Mouse (Mus musculus) skeletal muscle tissue, adult 2 months (tissue): ENCODE measurements around the gene Inpp1.

Experiments
- DNase-seq: peaks from one replicate; pipeline ENCODE4 v3.0.0-alpha.2; 2012; ENCODE audit warnings: low read depth, low spot score

Inpp1 gene

DNA sequence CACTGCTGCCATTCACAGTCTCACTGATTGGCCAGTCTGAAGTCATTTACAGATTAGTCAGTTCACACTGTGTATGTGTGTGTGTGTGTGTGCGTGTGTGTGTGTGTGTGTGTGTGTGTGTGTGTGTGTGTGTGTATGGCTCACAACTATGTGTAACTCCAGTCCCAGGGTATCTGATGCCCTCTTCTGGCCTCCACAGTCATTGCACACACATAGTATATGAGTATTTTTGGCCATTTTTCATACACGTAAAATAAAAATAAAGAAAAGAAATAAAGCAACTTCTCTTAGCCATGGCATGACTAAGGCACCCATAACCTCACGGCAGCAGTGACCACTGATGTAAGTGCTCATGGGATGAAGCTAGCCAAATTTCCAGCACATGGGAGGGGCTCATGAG is 23.8 kb downstream of the Inpp1 start:
- no peak for DNase-seq

DNA sequence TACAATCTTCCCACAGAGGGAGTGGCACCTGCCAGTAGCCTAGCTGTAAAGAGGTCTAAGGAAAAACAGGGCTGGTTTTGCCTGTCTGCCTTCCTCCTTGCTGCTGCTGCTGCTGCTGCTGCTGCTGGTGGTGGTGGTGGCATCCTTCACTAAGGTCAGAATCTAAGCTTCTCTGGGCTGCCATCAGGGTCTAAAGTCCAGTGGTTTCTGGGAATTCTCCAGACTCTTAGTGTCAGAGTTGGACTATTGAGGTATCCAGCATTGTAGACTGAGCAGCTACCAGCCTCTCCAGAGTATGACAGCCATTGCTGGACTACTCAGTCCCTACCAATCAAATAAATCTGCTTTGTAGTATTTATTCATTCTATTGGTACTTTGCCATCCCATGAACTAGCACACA is 24.8 kb downstream of the Inpp1 start:
- no peak for DNase-seq

DNA sequence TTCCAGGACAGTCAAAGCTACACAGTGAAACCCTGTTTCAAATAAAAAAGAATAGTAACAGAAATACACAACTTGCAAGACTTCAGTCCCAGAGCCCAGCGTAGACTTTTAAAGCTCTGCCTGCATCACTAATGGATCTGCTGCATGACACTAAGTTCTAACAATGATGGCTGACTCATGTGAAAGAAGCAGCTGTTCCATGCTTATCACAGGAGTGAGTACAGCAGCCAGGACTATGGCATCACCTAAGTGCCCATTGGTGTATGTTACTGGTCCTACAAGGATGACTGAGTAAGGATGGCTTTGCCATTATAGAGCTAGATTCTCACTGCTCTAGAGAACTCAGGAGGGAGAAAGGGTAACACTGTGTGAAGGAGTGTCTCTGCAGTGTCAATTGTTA is 30.2 kb downstream of the Inpp1 start:
- no peak for DNase-seq

DNA sequence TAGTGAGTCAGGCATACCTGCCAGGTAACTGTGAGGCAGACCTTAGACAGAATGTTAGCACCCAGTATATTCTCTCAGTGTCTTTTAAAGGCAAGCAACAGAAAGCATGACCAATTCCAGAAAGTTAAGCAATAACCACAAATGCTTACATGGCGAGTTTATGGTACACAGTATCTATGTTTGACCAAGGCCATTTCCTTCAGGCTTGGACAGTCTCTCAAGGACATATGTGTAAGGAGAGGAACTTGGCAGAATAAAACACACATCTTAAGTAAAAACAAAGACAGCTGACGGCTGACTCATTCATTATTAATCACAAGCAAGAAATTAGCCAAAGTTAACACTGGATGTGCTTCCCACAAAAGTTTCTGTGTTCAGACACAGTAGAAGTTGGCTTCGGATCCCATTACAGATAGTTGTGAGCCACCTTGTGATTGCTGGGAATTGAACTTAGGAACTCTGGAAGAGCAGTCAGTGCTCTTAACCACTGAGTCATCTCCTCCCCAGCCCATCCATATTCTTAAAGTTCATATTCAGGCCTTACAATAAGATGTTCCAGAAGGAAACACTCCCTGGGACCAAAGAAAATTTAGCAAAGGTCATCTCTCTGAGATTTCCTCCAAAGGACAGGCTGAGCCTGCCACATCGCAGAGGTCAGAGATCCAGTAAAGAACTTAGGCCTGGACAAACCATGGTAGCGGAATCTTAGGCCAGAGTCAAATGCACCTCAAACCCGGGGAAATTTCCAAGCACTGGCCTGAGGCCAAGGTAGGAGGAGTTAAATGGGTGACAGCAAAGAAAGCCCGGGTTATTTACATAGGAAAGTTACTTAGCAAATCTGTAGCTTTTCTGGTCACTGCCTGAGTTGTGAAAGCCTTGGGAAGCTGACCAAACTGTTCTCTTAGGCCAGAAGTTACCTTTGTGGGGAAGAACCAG is 52.0 kb downstream of the Inpp1 start:
- DNase-seq, result no peak

DNA sequence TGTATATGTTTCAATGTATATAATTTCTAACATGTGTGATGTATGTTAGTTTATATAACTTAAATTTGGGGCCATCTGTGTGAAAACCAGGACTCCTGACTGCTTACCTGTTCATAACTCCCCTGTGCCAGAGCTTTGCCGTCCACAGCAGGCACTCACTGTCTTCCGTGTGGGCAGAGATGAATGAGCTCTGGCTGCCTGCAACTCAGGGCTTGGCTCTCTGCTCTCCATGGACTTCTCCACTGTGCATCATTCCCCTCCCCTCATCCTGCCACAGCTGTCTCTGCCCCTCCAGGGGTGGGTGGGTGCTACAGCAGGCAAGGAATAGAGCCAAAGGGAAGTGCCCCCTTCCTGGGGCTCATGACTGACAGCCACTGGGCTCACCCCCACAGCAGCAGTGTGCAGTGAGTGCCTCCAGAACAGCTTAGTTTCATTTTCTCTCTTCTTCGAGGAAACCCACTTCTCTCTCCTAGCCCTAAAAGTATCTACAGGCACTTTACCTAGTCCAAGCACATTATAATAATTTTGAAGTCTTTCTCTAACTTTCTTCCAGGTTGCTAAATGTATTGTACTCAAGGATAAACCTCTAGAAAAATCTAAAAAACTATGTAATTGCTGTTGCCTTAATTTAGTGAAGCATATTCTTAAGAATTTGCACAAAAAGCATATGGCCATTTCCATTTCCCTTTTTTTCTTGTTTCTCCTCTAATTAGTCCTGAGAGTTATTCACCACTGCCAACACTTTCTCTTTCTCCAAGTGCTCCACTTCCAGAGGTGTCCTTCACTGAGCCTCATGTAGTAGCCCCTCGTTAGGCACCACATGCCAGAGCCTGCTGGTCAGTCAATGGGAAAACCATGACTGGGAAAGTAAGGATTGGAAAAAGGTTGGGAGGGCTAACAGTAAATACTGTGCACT is 53.3 kb downstream of the Inpp1 start:
- no peak for DNase-seq

DNA sequence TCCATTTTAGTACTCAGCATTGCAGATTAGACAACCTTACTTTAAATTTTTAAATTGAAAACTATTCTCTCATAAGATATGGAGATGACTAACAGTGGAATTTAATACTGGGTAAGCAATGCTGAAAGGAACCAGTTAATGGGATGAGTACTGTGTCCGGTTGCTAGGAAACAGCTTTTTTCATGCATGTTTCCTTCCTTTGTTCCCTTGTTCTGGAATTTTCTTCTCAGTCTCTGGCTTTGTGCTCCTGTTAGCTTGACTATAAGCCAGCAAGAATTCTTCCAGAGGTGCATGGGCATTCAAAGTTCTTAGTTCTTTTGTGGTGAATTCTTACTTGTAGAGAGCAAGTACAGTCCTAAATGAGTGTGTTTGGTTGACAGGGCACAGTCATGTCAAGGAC is 59.3 kb downstream of the Inpp1 start:
- DNase-seq, result no peak

DNA sequence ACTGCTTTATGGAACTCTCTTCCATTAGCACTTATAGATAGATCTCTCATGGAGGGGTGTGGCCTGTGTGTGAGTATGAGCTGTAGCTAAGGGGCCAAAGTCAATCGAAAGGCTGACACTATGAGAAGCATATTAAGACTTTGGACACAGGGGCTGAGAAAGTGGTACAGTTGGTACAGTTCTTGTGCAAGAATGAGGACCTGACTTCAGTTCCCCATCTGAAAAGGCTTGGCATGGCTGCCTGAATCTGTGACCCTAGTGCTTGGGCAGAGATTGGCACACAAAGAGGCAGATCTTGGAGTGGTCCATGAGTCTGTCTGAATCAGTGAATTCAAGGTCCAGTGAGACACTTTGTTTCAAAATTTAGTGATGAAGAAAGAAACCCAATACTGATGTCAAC is 63.2 kb downstream of the Inpp1 start:
- no peak for DNase-seq

DNA sequence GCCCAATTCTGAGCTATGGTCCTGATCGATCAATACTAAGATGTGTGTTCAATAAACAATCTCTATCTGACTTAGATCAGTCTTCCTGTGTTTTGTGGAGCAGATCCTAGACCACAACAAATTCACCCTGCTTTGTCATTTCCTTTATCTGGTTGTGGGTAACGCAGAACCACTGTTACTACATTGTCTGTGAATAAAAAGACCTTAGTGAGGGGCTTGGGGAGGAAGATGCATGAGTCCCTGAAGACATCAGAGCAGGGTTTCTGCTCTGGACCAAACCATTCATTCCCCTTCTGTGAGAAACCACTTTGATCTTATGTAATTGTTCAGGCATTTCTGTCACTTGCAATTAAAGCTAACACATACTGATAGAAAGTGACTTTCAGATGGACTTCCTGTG is 63.7 kb downstream of the Inpp1 start:
- DNase-seq, result no peak

DNA sequence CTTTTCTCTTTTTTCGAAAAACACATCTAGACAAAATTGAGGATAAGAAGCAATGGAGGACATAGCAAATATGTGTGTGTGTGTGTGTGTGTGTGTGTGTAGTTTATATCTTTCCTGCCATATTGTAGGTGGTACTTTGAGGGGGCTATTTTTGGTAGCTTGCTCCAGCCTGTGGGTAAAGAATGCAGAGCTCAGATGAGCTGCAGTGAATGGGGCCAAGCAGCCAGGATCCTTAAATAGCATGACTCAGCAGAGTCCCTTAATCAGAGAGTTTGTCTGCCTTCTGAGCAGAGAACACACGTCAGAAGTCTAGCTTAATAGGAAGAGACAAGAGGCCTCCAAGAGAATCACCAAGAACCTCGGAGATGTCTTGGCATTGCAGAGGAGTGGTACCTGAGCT is 64.8 kb downstream of the Inpp1 start:
- DNase-seq, result no peak

DNA sequence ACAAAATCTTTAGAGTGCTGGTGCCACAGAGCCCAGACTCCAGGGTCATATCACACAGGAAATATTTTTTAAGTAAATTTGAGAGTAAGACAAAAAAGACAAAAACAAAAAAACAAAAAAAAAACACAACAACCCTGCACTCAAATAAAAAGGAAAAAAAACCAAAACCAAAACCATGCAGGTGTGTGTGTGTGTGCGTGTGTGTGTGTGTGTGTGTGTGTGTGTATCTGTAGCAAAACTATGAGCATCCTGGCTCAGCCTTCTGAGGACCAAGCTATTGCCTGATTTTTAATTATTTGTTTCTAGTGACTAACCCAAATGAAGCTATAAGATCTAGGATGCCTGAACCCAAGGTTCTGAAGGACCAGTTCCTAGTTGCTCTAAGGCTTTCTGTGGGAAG is 65.9 kb downstream of the Inpp1 start:
- DNase-seq, result no peak

DNA sequence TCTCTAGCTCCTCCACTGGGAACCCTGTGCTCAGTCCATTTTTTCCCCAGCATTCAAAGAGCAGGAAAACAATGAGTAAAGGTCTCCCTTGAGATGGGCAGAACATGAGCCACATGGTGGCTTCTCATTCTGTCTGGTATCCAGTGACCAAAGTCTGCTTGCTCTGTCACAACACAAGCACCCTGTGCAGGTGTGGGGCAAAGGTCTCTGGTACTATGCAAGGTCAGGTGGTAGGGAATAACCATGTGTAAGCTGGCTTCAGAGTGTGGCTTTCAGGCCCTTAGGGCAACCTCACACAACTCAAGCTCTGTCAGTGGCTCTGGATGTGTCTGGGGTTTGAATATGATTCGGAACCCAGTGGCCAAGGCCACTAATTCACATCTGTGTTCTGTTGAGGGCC is 67.5 kb downstream of the Inpp1 start:
- DNase-seq, result no peak

DNA sequence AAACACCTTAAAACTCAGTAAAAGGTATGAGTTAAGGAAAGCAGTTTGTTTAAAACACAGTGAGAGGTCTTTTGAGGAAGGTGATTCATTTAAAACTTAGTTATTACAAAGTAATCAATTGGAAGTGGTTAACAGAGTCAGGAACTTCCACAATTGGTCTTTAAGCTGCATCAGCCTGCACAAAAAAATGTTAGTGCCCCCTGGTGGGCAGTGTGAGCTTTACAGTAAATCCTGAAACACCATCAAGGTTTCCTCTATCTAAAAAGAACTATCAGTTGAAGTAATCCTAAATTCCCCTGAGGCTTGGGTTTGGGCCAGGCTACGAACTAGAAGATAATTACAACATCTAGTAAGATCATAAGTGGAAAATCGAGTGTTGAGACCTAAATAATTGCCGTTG is 69.2 kb downstream of the Inpp1 start:
- peak; percentile 24 for DNase-seq

DNA sequence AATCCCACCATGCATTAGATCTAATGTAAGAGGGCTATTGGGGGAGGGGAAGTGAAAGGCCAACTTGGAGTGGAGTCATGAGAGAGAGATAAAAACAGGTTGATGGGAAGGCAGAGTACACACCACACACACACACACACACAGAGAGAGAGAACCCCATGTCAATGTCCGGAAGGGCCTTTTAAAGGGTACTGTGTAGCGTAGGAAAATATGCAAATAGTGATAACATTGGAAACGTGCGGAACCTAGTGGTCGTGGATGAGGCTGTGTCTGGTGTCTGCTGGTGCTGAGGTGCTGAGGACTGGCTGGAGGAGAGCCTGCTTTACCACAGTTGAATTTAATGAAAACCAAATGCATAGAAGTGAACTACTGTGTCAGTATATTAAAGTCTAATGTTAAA is 74.9 kb downstream of the Inpp1 start:
- DNase-seq, result no peak
